Mouse (Mus musculus): Measurements from ENCODE around the gene Gm7075.
"Not testable (repeated sequence)": the region's sequence is repeated elsewhere in the genome, so short reads cannot be mapped to it uniquely, and the experiment has no call there.

Gm7075 gene

DNA sequence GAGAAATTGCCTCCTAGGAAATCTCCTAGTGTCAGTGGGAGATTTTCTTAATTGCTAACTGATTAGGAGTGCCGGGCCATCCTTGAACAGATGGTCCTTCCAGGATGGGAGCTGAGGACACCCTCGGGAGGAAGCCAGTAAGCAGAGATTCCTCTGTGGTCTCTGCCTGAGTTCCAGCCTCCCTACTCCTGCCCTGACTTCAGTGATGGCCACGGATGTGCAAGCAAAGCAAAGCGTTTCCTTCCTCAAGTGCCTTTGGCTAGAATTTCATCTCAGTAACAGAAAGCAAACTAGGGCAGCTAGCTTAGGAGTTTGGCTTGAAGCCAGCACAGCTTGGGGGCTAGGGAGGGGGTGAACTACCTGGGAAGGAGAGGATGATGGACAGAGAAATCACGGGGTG lies 4.5 kb downstream of the Gm7075 start:
- no peak for ATAC-seq (ENCODE audit: low TSS enrichment)

DNA sequence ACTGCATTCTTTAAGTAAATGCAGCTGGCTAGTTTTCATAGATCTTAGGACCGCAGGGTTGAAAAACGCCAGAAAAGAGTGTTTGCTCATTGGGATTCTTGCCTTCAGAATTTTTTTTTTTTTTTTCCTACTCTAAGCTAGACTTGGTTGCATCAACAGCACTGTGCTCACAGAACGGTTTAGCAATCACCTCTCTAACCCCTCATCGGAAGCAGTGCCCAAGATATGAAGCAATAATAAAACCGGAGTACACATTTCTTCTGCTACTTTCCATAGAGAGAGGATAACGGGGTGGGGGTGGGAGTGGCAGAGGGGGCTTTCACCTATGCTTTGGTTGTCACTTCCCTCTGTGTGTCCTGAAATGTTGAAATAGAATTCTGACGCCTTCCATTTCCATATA lies 5.7 kb downstream of the Gm7075 start:
- no peak for ATAC-seq (ENCODE audit: low TSS enrichment)

DNA sequence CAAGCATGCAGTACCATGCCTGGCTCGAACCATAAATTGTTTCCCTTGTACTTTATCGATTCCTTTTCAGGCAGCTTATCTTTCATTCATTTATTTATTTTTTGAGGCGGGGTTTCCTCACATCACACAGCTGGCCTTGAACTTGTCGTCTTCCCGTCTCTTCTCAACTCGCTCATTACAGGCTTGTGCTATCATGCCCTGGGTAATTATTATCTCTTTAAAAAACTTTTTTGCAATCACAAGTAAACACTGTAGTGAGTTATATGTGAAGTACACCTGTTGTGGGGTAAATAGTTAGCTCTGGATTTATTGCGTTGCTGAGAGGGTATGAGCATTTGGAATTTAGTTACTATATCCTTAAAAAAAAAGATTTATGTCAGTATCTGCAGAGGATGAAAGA lies 6.3 kb downstream of the Gm7075 start:
- ATAC-seq (ENCODE audit: low TSS enrichment): no peak

DNA sequence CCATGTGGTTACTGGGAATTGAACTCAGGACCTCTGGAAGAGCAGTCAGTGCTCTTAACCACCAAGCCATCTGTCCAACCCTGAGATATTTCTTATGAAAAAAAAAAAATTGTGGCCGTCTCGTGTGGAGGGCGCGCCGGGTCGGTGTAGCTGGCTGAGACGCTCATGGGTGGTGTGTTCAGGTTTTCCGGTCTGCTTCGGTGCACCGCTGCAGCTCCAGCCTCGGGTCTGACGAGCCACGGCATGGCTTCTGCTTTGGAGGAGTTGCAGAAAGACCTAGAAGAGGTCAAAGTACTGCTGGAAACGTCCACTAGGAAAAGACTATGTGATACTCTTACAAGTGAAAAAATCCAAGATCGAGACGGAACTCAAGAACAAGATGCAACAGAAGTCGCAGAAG lies 8.8 kb downstream of the Gm7075 start:
- ATAC-seq (ENCODE audit: low TSS enrichment): no peak

DNA sequence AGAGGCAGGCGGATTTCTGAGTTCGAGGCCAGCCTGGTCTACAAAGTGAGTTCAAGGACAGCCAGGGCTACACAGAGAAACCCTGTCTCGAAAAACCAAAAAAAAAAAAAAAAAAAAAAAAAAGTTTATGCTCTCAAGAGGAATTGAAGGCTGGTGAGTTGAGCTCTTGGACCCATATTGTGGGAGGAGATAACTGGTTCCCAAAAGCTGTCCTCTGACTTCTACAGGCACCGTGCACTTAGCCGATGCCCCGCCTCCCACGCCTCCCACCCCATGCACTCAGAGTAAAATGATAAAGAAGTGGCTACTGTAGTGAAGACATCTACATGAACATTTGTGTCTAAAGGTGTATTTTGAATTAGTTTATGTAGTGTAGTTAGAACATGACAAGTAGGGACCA lies 9.9 kb downstream of the Gm7075 start:
- ATAC-seq (ENCODE audit: low TSS enrichment): not testable (repeated sequence)

DNA sequence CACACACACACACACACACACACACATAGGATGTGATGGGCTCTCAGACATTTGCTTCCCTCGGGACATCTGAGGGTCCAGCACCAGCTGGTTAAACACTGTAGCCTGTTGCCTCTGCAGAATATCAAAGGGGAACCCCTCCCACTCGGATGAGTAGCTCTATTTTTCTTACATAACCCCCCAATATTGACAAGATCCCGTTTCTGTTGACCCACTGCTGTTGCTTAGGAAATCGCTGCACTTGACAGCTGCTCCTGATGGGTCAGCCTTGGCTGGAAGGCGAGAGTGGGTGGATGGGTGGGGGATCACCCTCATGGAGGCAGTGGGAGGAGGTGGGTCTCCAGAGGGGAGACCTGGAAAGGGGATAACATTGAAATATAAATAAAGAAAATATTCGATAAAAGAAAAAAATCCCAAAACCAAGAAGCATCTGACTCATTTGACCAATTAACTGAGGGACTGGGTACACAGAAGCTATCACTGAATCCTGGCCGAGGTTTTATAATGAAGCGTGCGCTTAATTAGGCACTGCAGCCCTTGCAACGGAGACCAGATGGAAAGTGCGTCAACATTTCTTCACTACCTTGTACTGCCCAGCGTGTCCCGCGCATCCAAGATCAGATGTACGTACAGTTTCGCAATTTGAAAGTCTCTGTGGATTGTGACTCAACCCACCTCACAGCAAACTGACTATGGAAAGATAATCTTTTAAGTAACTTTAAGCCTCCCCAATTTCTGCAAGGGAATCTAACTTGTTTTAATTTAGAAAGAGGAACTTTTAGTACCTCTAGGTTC lies 11.2 kb downstream of the Gm7075 start:
- peak; percentile 69 for ATAC-seq (ENCODE audit: low TSS enrichment)

DNA sequence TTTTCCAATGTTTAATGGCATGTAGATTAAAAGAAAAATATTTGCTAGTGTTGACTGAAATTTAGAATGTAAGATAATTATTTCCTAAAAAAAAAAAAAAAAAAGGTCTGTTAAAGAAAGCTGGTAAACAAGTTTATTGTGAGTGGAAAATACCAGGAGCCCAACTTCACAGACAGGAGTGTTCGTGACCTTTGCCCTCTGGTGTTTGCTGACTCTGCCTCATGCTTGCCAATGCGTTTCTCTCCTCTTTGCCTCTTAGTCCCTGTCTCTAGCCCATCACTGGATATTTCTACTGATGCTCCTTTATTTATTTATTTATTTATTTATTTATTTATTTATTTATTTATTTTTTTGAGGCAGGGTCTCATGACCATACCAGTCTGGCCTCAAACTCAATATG lies 18.0 kb downstream of the Gm7075 start:
- ATAC-seq (ENCODE audit: low TSS enrichment): no peak

DNA sequence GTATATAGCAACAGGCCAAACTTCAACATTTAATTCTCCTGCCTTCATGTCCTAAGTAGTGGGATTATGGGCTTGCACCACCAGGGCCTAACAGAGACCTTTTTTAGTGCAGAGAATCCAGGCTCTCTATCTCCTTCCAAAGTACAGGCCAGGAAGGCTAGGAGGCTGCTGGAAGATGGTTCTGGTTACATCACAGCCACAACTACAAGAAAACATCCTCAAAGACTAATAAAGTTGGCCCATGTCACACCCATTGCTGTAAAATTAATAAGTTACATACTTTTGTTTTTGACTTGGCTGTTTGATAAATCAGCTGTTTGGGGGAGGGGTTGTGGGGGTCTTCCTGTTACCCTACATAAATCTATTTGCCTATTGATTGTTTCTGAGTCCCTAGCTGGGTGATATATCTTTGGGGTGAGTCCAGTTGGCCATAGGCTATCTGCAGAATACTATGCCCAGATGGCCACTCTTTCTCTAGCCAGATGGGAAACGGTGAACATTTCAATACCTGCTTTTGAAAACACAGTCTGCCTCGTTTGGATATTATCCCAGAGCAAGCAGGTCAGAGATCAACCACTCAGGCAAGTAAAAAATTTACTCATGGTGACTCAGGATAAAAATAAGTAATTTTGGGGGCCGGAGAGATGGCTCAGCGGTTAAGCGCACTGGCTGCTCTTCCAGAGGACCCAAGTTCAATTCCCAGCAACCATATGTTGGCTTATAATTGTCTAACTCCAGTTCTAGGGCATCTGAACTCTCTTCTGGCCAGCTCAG lies 18.7 kb downstream of the Gm7075 start:
- no peak for ATAC-seq (ENCODE audit: low TSS enrichment)

DNA sequence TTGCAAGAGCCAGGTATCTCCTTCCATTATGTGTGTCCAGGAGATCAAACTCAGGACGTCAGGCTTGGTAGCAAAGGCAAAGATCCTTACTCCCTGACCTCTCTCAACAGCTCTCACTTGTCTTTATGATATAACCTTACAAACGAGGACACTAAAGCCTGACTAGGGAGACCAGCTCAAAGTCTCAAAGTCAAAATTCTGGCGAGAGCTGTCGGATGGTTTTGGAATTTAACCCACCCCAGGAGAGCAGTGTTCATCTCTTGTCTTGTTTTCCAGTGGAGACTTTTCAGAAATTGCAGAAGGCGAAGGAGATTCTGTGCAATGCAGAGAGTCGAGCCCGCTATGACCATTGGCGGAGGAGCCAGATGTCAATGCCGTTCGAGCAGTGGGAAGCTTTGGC lies 24.6 kb downstream of the Gm7075 start:
- ATAC-seq (ENCODE audit: low TSS enrichment): no peak

DNA sequence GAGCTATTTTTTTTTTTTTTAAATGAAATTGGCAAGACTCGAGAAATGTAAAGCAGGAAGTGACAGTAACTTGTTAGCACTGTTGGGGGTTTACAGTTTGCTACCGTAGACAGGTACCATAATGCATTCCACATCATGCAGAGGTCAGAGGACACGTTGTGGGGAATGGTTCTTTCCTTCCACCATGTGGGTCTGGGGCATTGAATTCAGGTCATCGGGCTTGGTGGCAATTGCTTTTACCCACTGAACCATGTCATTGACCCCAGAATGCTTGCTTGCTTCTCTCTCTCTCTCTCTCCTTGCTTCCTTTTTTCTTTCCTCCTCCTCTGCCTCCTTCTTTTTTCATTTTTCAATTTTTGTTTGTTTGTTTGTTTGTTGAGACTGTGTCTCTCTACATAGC lies 32.6 kb downstream of the Gm7075 start:
- ATAC-seq (ENCODE audit: low TSS enrichment): no peak

DNA sequence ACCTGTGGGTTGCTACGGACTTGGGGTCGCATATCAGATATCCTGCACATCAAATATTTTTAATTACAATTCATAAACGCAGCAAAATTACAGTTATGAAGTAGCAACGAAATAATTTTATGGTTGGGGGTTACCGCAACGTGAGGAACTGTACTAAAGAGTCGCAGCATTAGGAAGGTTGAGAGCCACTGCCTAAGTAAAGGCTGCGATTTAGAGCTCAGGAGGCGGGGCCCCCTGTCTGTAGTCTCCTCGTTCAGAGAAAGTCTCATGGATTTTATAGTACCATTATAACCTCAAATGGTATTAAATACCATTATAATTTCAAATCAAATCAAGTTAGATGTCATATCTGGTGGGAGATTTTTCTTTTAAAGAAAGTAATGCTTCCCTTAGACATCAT lies 34.6 kb downstream of the Gm7075 start:
- ATAC-seq (ENCODE audit: low TSS enrichment): no peak

DNA sequence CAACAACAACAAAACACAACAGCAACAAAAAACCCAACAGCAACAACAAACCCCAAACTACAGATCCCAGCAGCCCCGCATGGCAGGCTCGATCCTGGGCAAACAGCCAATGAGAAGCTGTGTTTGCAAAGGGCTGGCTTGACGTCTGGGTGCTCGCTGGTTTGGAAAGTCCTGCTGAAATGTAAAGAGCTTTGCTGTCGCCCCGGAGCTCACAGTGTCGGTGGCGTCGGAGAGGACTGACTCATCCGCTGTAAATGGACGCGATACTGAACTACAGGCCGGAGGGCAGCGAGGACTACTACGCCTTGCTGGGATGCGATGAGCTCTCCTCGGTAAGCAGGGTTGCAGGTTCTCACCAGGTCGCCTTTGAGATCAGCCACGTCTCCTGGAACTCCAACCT lies 35.1 kb downstream of the Gm7075 start:
- peak; percentile 77 for ATAC-seq (ENCODE audit: low TSS enrichment)

DNA sequence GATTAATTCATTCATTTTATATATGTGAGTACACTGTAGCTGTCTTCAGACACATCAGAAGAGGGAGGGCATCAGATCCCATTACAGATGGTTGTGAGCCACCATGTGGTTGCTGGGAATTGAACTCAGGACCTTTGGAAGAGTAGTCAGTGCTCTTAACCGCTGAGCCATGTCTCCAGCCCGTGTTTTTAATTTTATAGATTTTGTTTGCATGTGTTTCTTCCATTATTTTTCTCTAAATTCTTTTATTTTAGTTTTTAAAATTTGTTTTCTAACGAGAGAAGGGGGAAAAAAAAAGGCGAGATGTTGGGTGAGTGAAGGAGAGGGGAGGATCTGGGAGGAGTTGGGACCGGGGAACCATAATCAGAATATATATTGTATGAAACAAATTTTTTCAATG lies 35.7 kb downstream of the Gm7075 start:
- not testable (repeated sequence) for ATAC-seq (ENCODE audit: low TSS enrichment)

DNA sequence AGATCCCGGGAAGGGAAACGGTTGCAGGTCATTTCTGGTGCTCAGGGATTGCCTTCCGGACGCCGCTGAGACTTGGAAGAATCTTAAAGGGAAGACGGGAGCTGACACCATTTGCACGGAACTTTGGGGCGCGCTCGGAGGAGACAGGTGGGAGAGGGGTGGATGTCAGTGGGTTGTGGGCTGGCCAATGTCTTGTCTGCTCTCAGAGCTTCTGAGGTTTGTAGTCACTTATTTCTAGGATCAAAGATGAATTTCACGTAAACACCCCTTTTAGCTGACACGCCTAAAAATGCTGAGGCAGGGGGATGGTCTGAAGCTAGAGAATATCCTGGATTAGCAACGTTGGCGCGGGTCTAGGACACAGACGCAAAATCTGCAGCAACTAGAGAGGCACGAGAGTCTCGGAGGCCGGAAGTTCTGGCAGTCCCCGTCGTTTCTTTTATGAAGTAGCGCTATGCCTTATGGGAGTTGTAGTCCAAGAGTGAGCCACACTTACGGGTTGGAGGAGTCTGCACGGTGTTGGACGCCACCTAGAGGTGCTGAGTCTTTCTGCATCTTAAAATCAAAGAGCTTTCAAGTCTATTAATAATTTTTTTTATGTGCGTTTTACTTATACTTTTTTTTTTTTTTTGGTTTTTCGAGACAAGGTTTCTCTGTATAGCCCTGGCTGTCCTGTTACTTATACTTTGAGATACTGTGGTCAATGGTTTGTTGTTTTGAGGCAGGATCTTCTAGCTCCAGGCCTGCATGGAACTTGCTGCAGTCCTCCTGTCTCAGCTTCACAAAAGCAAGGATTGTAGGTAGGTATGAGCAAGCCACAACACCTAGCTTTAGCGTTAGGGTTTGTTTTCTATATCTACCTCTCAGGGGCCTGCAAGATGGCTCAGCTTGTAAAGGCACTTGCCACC lies 39.0 kb downstream of the Gm7075 start, which contains the start of gene Dnajc12:
TSS of gene Dnajc12 (plus strand) at position 72 of the 908 bp plus-strand sequence.
- ATAC-seq (ENCODE audit: low TSS enrichment): peak; percentile 92

DNA sequence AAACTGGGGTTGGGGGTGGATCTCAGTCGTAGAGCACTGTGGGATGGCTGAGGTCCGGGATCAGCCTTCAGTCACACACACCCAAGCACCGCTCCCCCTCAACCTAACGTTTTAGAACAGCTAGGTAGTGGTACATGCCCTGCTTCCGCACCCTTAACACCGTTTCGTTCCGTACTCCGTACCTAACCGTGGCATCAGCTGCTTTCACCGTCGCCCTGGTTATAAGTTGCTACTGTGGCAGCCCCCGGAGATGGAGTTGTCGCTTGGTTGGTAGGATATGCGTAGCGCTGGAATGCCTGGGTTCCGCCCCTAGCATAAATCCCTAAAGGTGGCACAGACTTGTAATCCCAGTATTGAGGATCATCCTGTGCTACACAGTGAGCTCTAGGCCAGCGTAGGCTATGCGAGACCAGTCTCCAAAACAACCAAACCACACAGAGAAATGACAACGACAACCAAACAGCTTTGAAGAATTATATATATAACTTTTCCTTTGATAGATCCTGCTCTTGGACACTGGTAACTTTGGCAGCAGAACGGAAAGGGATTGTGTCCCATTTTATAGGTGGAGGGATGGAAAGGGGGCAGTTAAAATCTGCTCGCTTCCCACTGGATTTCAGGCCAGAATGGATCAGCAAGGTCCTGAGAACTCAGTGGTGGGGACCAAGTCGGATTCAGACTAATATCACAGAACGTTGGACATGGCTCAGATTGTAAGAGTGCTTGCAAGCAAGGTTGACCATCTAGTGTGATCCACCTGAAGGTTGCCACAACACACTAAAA lies 39.9 kb downstream of the Gm7075 start, which contains the start of gene Sirt1:
TSS of gene Sirt1 (minus strand) at position 207 of the 783 bp plus-strand sequence.
- peak; percentile 24 for ATAC-seq (ENCODE audit: low TSS enrichment)

DNA sequence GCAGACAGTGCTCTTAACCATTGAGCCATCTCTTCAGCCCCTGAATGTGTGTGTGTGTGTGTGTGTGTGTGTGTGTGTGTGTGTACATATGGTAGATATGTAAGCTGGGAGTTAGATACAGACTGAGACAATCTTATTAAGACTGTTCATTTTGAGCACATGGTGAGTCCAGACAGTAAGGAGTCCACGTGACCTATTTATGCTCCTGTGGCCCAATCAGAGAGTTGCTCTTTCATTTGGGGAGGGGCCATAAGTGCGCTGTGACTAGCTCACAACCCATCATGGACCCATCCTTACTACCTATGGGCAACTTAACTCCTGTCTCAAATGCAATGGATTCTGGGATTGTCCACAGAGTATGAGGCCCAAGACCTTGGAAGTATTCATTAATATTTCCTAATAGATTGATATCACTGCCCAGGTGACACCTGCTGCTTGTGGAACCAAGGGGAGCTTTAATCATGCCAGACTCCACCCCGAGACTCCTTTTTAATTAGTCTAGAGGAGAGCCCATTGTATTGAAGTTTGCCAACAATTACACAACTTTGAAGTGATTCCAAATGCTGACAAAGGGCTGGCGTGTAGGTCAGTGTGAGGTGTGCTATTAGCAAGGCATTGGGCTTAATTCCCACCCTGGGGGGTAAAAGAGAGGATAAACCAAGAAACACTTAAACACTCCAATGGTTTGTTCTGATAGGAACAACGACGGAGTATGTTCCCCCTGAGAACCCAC lies 42.5 kb downstream of the Gm7075 start:
- no peak for ATAC-seq (ENCODE audit: low TSS enrichment)

DNA sequence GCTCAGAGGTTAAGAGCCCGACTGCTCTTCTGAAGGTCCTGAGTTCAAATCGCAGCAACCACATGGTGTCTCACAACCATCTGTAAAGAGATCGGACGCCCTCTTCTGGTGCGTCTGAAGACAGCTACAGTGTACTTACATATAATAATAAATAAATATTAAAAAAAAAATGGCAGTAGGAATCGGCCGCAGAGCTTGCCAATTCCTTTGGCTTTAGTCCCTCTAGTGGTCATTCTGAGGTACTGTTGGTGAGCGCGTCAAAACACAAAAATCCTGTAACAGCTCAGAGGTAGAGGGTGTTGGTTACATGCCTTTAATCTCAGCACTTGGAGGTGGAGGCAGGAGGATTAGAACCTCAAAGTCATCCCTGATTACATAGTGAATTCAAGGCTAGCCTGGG lies 44.1 kb downstream of the Gm7075 start:
- no peak for ATAC-seq (ENCODE audit: low TSS enrichment)

DNA sequence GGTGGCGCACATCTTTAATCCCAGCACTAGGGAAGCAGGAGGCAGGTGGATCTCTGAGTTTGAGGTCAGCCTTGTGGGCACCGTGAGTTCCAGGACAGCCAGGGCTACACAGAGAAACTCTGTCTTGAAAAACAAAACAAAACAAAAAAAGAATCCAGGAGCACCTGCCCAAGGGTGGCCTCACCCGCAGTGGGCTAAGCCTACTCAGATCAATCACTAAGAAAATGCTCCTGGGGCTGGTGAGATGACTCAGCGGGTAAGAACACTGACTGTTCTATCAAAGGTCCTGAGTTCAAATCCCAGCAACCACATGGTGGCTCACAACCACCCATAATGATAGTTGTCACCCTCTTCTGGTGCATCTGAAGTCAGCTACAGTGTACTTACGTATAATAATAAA lies 45.3 kb downstream of the Gm7075 start:
- ATAC-seq (ENCODE audit: low TSS enrichment): no peak
